Mouse (Mus musculus) embryonic facial prominence, embryonic 15.5 days (tissue): Measurements from ENCODE around the gene Ccnyl1. TPM values are rescaled to one million over a fixed set of nuclear protein-coding genes. Genes with fewer than 3 reads are reported as not detected.

ENCODE experiments used
- ATAC-seq: fragments of 200-750 bp; cut with Nextera tagmentation; 2 replicates; pipeline ENCODE4 v1.8.0; 2017; ENCODE audit warnings: low read depth, moderate TSS enrichment; ENCODE audit not compliant: insufficient number of reproducible peaks, low FRiP score, low TSS enrichment
- H3K27ac ChIP-seq: fragments of 300-500 bp; sonication (generic); replicated peaks from 2 replicates; pipeline ENCODE4 v1.5.1; 2015; ENCODE audit warnings: mild to moderate bottlenecking, inconsistent platforms
- H3K27me3 ChIP-seq: fragments of 300-500 bp; sonication (generic); 2 replicates; pipeline ENCODE4 v1.6.1; 2015; ENCODE audit warnings: inconsistent platforms
- H3K36me3 ChIP-seq: fragments of 300-500 bp; sonication (generic); 2 replicates; pipeline ENCODE4 v1.6.1; 2015; ENCODE audit warnings: mild to moderate bottlenecking, inconsistent platforms
- H3K4me1 ChIP-seq: fragments of 300-500 bp; sonication (generic); 2 replicates; pipeline ENCODE4 v1.6.1; 2015; ENCODE audit warnings: inconsistent platforms
- H3K4me2 ChIP-seq: fragments of 300-500 bp; sonication (generic); replicated peaks from 2 replicates; pipeline ENCODE4 v1.6.1; 2015; ENCODE audit warnings: mild to moderate bottlenecking, inconsistent platforms
- H3K4me3 ChIP-seq: fragments of 300-500 bp; sonication (generic); replicated peaks from 2 replicates; pipeline ENCODE4 v1.5.1; 2015; ENCODE audit warnings: mild to moderate bottlenecking, inconsistent platforms
- H3K9ac ChIP-seq: fragments of 300-500 bp; sonication (generic); 2 replicates; pipeline ENCODE4 v1.6.1; 2015; ENCODE audit warnings: inconsistent platforms
- H3K9me3 ChIP-seq: fragments of 300-500 bp; sonication (generic); replicated peaks from 2 replicates; pipeline ENCODE4 v1.6.1; 2016; ENCODE audit warnings: inconsistent platforms
- WGBS: fragments of 180-500 bp; shearing (Covaris S2); methylation state at CpG from one replicate; pipeline ENCODE4 v1.1.7; 2015; 5-methylcytosine and 5-hydroxymethylcytosine counted together
- polyA plus RNA-seq: library from polyadenylated mRNA; unstranded; fragments of >200 nt; fragmentation: Nextera tagmentation; extraction: Ambion mirVana; gene quantifications from 2 replicates; pipeline ENCODE4 v1.2.1, GENCODE M21; 2015

Ccnyl1 gene
- polyA plus RNA-seq, 1 experiment from 2014 or later: 4.7 TPM

DNA sequence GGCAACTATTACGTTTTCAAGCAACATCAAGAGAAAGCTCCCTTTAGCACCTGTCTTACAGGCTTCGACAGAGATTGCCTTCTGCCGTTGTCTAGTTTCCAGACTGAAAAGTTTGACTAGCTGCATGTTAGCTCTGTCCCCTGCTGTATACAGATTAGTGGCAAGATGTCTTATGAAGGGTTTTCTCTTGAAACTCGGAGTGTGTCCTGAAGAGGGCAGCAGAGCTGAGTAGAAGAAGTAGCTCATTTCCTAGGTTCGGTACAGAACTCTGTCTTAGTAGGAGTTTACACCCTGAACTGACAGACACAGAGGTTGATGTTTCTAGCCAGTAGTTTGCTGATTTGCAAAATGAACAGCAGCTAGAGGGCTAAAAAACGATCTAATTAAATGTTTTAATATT, 15.0 kb downstream of the Ccnyl1 start:
- Histone ChIP-seq H3K4me2 (no peak overlapping the region), H3K4me1 (no peaks in the 10 kb centered on the region), H3K4me3 (no peak overlapping the region), H3K27me3 (no peaks in the 10 kb centered on the region), H3K9ac (no peak overlapping the region), H3K36me3 (peaks cover 12% of the 10 kb centered on the region; the same call in 1 of the 2 replicates), H3K27ac (no peak overlapping the region), H3K9me3 (no peaks in the 10 kb centered on the region)
- 40% methylated on average over 6 of the region's 6 CpGs for WGBS
- ATAC-seq: no peak

DNA sequence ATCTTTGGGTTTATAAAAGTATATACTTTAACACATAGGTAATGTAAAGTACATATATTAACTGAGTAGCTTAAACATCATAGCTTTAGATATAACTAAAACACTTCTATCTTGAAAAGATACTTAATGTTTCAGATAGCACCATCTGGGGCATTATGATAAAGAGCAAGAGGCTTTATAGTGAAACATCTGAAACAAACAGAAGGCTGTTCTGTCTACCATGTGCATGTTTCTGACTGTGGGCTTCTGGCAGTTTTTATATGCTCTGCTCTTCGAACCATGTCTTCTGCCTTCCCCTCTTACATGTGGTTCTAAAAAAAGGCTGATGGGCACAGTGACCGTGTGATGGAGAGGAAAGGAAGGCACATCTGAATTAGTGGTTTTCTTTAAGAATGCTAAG, 16.4 kb downstream of the Ccnyl1 start:
- Histone ChIP-seq H3K9ac (no peak overlapping the region), H3K36me3 (peaks cover 12% of the 10 kb centered on the region; the same call in 1 of the 2 replicates), H3K27me3 (no peaks in the 10 kb centered on the region), H3K4me2 (no peak overlapping the region), H3K4me1 (no peaks in the 10 kb centered on the region), H3K27ac (no peak overlapping the region), H3K9me3 (no peaks in the 10 kb centered on the region), H3K4me3 (no peak overlapping the region)
- no peak for ATAC-seq
- 93% methylated on average over 2 of the region's 2 CpGs for WGBS

DNA sequence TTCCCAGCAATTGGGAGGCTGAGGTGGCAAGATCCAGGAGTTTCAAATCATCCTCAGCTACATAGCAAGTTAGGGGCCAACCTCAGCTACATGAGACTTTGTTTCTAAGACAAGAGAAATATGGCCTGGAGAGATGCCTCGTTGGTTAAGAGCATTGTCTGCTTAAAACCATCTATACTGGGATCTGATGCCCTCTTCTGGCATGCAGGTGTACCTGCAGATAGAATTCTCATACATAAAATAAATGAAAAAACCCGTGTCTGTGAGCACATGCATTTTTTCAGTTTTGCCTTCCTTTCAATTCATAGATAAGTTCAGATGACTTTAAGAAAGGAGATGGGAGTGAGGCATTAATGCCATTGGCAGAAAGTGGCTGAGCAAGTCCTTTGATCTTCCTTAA, 19.6 kb downstream of the Ccnyl1 start:
- Histone ChIP-seq H3K36me3 (peaks cover 9% of the 10 kb centered on the region), H3K9ac (no peak overlapping the region), H3K4me3 (no peak overlapping the region), H3K27ac (no peak overlapping the region), H3K27me3 (no peaks in the 10 kb centered on the region), H3K9me3 (no peaks in the 10 kb centered on the region), H3K4me1 (no peaks in the 10 kb centered on the region), H3K4me2 (no peak overlapping the region)
- 20% methylated on average over 2 of the region's 2 CpGs for WGBS
- ATAC-seq: no peak

DNA sequence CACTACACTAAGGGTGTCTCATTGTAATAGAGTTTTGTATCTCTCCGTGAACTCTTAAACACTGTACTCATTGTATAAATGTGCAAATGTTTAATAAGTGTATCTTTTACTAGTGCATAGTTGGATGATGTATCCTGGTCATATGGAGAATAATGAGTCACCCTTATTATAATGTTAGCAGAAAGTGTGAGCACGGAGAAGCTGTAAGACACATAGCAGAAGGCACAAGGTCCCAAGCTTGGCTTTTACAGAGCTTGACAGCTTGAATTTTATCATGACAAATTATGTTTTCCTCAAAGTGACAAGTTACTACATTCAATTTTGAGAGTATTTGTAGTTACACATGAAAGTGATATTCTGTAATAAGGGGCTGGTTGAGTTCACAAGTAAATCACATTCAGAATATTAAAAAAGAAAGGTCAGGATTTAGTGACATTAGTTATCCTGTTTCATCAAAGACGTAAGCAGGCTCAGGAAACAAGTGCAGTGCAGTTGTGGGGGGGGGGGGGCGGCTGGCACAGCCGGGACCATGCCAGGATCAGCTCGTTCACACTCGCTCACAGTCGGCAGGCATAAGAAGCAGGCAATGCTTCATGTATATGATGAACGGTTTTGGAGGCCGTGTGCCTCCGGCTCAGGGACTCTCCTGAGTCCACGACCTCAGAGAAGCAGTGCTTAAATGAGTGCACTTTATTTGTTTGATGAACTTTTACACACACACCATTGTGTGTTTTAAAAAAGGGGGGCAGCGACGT, 21.9 kb downstream of the Ccnyl1 start:
- ATAC-seq: no peak
- Histone ChIP-seq H3K9ac (no peak overlapping the region), H3K4me3 (no peak overlapping the region), H3K27me3 (no peaks in the 10 kb centered on the region), H3K36me3 (peaks cover 9% of the 10 kb centered on the region), H3K27ac (no peak overlapping the region), H3K9me3 (no peaks in the 10 kb centered on the region), H3K4me2 (no peak overlapping the region), H3K4me1 (no peaks in the 10 kb centered on the region)
- 89% methylated on average over 14 of the region's 14 CpGs for WGBS

DNA sequence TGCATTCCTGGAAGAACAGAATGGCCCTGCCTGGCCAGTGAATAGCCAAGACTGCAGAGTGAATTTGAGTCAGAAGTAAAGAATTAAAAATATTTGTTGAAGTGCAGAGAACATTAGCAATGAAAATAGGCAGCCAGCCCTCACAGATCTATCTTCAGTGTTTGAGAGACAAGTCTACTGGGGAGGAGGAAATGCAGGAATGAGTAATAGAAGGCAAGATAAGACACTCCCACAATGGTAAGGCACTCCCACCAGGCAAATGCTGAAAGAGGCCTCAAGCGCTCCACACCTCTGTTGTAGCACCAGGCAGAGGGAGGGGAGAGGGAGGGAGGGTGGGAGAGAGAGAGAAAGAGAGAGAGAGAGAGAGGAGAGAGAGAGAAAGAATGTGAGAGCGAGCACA, 25.2 kb downstream of the Ccnyl1 start:
- Histone ChIP-seq H3K9ac (no peak overlapping the region), H3K4me2 (no peak overlapping the region), H3K4me3 (no peak overlapping the region), H3K36me3 (peaks cover 13% of the 10 kb centered on the region), H3K27ac (no peak overlapping the region), H3K9me3 (no peaks in the 10 kb centered on the region), H3K4me1 (no peaks in the 10 kb centered on the region), H3K27me3 (no peaks in the 10 kb centered on the region)
- WGBS: 71% methylated on average over 2 of the region's 2 CpGs
- ATAC-seq: no peak

DNA sequence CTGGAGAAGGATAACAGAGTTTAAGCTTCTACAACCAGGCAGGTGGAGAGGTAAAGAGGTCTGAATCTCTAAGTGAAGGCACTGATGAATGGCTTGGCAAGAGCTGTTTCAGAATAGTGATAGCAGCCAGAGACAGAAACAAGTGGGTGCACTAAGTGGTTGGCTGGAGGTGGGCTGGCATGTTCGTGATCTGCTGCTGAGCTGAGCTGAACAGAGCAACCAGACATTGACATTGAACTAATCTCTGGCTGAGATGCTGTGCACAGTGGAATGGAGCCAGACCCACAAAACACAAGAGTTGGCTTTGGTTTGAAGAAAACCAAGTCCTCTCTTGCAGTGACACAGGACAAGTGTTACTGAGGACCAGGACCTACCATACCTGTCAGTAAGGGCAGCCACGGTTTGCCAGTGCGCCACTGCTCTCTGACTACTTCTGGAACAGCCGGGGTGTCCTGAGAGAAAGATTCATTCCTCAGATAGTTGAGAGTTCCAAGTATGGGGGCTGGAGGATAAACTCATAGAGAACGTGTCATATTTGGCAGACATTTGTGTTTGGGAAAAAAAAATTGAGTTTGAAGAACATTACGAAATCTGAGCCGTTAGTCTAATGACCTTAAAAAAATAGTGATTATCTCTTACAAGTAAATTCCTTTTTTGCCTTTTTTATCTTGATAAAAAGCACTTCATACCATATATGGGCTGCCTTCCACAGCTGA, 26.5 kb downstream of the Ccnyl1 start:
- Histone ChIP-seq H3K36me3 (peaks cover 14% of the 10 kb centered on the region), H3K27me3 (no peaks in the 10 kb centered on the region), H3K4me3 (no peak overlapping the region), H3K27ac (no peak overlapping the region), H3K9ac (no peak overlapping the region), H3K9me3 (no peaks in the 10 kb centered on the region), H3K4me1 (no peaks in the 10 kb centered on the region), H3K4me2 (no peak overlapping the region)
- ATAC-seq: no peak
- WGBS: 87% methylated on average over 7 of the region's 7 CpGs

DNA sequence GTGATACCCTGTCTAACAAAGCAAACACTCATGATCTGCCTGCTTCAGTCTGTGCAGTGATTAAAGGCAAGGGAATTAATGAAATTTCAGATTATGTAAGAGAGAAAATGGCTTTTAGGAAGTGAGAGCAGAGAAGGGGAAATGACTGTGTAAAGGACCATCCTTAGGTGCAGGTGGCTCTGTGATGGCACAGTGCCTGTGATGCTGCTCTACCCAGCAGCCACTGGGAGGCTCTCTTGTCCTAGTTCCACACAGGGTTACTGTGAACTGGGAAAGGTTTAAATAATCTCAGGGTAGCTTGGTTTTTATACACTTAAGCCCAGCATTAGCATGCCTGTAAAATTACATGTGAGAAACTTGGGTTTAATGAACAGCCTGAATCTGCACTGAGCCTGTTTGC, 27.2 kb downstream of the Ccnyl1 start:
- H3K9ac ChIP-seq: no peak overlapping the region
- peaks cover 19% of the 10 kb centered on the region for H3K36me3 ChIP-seq
- H3K4me1 ChIP-seq: no peaks in the 10 kb centered on the region
- no peak for ATAC-seq
- H3K4me2 ChIP-seq: no peak overlapping the region
- H3K27me3 ChIP-seq: no peaks in the 10 kb centered on the region
- no peak overlapping the region for H3K4me3 ChIP-seq
- no peaks in the 10 kb centered on the region for H3K9me3 ChIP-seq
- H3K27ac ChIP-seq: no peak overlapping the region

DNA sequence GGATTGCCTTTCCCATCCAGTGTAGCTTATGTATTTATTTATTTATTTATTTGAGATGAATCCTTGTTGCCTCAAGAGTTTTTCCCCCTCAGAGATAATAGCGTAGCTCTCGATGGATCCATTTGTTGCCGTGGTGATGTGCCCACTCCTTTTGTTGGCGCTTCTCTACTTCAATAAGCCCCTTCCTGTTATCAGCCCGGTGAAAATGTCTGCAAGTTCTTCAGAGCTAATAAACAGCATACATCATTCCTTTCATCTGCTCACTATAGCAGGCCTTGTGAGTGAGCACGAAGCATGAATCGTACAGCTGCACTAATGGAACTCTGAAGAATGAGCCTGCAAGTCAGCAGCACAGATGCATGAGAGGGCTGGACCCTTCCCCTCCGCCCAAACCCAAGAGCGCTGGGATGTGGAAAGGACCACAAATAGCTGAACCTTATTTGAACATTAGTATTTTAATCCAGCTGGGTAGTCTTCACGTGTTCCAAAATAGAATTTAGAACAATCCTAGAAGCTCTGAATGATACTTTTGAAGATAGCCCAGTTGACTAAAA, 30.9 kb downstream of the Ccnyl1 start:
- no peaks in the 10 kb centered on the region for H3K9me3 ChIP-seq
- no peak overlapping the region for H3K9ac ChIP-seq
- 84% methylated on average over 10 of the region's 10 CpGs for WGBS
- no peaks in the 10 kb centered on the region for H3K27me3 ChIP-seq
- H3K4me1 ChIP-seq: no peaks in the 10 kb centered on the region
- no peak overlapping the region for H3K4me3 ChIP-seq
- no peak overlapping the region for H3K27ac ChIP-seq
- H3K36me3 ChIP-seq: peaks cover 20% of the 10 kb centered on the region
- no peak for ATAC-seq
- no peak overlapping the region for H3K4me2 ChIP-seq

DNA sequence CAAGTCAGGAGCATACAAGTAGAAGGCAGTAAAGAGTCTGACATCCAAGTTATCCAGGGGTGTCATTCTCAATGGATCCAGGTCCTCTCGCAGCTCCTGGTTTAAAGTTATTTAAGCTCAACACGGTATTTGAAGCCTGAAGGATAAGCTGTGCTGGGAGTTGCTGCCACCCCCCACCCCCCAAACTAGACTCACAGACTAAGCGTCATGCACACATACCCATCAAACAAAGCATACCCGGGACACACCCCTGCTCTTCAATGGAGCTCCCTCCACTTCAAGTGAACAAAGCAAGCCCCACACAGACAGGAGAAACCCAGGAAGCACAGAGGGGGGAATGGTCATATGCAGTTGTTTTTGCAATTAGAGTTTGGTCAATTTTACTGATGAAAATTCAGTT, 39.8 kb downstream of the Ccnyl1 start:
- Histone ChIP-seq H3K9ac (no peak overlapping the region), H3K9me3 (no peaks in the 10 kb centered on the region), H3K4me3 (no peak overlapping the region), H3K4me1 (peaks cover 7% of the 10 kb centered on the region), H3K36me3 (no peaks in the 10 kb centered on the region; the same call in 1 of the 2 replicates), H3K27ac (no peak overlapping the region), H3K4me2 (no peak overlapping the region), H3K27me3 (peaks cover 23% of the 10 kb centered on the region)
- WGBS: 73% methylated on average over 4 of the region's 4 CpGs
- ATAC-seq: no peak

DNA sequence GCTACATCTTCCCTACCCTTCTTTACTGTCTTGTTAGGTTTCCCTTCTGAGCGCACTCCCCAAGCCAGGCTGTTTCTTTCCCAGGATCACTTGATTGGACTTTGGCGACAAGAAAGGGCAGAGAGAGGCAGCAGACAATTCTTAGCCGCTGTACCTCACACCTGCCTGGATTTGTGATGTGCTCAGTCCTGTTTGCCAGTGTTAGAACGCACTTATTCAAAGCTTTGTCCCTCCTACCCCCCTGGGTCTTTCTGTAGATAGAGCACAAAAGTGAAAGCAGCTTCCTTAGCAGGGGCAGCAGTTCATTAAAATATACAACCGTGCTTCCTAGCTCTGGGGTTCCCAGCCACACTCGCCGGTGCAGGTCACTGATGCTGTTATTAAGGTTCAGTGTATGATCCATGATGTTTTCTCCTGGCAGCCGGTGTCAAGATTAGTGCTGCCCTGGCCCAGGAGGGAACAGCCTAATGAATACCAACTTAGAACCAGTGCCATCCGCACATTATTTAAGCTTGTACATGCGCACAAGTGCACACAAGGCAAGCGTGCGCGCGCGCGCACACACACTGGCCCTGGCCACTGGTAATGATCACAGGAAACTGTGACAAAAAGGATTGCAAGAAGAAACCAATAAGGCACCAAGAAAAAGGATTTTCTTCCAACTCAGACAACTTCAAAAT, 41.2 kb downstream of the Ccnyl1 start:
- WGBS: 71% methylated on average over 16 of the region's 16 CpGs

DNA sequence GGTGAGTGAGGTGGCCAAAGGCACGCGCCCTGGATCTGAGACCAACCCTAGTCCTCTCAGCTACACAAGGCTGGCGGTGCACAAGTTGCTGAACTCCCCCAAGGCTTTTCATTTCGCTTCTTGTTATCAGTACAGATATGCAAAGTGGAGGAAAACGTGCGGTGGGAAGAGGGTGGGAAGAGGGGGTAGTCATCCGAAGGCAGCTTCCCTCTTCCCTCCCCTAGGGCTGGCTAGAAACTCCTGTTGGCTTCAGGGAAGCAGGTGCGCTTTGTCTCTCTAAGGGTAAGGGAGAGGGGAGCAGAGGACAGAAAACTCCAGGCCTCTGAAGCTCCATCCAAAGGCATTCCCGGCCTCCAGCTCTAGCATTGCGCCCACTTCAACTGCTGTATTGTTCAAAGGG, 41.9 kb downstream of the Ccnyl1 start:
- peaks cover 36% of the 10 kb centered on the region for H3K27me3 ChIP-seq
- H3K4me2 ChIP-seq: no peak overlapping the region
- WGBS: 52% methylated on average over 10 of the region's 10 CpGs

More for the DNA sequence above, 41.2 kb downstream of the Ccnyl1 start:
- Histone ChIP-seq H3K9ac (no peak overlapping the region), H3K27ac (no peak overlapping the region), H3K4me2 (no peak overlapping the region), H3K27me3 (peaks cover 36% of the 10 kb centered on the region), H3K36me3 (no peaks in the 10 kb centered on the region; the same call in 1 of the 2 replicates), H3K9me3 (no peaks in the 10 kb centered on the region), H3K4me1 (peaks cover 21% of the 10 kb centered on the region), H3K4me3 (no peak overlapping the region)
- ATAC-seq: no peak

More for the DNA sequence above, 41.9 kb downstream of the Ccnyl1 start:
- Histone ChIP-seq H3K4me3 (no peak overlapping the region), H3K27ac (no peak overlapping the region), H3K9me3 (no peaks in the 10 kb centered on the region), H3K9ac (no peak overlapping the region), H3K36me3 (no peaks in the 10 kb centered on the region; the same call in 1 of the 2 replicates), H3K4me1 (peaks cover 25% of the 10 kb centered on the region)
- no peak for ATAC-seq
